Mouse (Mus musculus): Measurements from ENCODE around the gene Mchr1. TPM values are rescaled to one million over a fixed set of nuclear protein-coding genes. Genes with fewer than 3 reads are reported as not detected.

Mchr1 gene
- polyA plus RNA-seq (2012; rRNA removed; ENCODE audit: low replicate concordance) = 0.14 and 0.89 TPM in 2 replicates

DNA sequence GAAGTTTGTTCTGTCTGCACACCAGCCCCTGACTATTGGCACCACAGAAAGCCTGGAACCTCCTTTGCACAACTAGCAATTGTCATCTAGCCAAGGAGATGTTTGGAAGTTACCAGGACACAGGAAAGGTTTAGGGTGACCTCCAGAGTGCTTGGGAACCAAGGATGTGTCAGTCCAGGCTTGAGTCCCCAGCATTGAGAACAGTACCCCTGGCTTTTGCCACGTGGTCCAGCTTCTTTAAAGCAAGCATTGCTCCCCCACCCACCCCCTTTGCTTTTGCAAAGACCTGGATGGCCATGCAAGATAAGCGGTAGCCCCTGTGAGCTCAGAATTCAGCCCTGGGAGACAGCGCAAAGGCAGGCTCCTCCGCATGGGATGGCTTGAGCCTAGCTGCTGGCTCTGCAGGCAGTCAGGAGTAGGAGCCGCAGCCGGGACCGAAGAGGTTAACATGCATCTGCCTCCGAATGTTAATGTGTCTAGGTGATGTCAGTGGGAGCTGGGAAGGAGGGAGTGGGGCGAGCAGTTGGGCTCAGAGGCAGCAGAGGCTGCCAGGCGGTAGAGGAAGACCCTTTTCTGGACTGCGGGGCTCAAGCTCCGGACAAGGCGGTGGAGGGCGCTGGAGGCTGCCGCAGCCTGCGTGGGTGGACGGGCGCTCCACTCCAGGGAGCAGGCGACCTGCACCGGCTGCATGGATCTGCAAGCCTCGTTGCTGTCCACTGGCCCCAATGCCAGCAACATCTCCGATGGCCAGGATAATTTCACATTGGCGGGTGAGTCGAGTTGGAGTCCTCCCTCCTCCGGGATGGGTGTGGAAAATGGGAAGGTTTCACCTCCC, at the start of gene Mchr1:
Mchr1 (plus strand) TSS at position 414 of the 835 bp plus-strand sequence.

DNA sequence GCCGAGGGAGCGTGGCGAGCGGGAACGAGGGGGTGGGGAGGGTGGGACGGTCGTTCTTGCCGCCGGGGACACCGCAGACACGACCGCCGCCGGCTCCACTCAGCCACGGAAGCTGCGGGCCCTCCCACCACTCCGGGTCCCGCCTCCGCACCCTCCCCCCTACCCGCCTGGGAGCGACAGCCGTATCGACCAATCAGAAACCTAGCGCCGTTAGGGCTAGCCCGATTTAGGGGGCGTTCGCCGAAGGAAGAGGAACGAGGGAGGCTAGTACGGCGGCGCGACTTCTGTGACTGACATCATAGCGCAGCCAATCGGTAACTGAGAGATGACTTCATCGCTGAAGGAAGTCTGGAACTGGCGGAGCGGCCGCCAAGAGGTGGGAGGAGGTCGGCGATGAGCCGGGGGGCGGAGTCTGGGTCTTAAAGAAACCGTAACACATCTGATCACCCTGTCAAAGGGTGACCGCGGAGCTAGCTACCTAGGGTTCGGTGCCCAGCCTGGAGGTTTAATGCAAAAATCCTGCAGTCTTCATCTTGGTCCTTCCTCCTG, 44.6 kb upstream of the Mchr1 start, which contains the start of gene Mrtfa:
Mrtfa (minus strand) TSS at position 128 of the 549 bp plus-strand sequence.

Other genes with a start within 250 kb of the Mchr1 start
- 18.7 and 34.3 TPM in 2 replicates for gene Mrtfa, start 44.7 kb upstream of the Mchr1 start, polyA plus RNA-seq (2012; rRNA removed; ENCODE audit: low replicate concordance)
- 59.4 and 61.8 TPM in 2 replicates for gene Slc25a17, start 125.3 kb downstream of the Mchr1 start, polyA plus RNA-seq (2012; rRNA removed; ENCODE audit: low replicate concordance)
- gene St13, start 164.6 kb downstream of the Mchr1 start, polyA plus RNA-seq (2012; rRNA removed; ENCODE audit: low replicate concordance) = 43.0 and 58.0 TPM in 2 replicates
- 13.1 and 17.1 TPM in 2 replicates for gene Xpnpep3, start 164.6 kb downstream of the Mchr1 start, polyA plus RNA-seq (2012; rRNA removed; ENCODE audit: low replicate concordance)
- gene Dnajb7, start 172.8 kb downstream of the Mchr1 start, polyA plus RNA-seq (2012; rRNA removed; ENCODE audit: low replicate concordance) = not detected in 2 replicates
- gene Rbx1, start 230.8 kb downstream of the Mchr1 start, polyA plus RNA-seq (2012; rRNA removed; ENCODE audit: low replicate concordance) = 53.2 and 60.3 TPM in 2 replicates